Mouse (Mus musculus): ENCODE measurements at regions not wholly inside any gene's neighbourhood (a gene's known extent, or its start where the extent isn't known, plus 50 kb on each side); places are given as distances from the start of the nearest gene placed in this dataset.
A peak's percentile ranks its signal among the peaks of the same experiment; 100 is the strongest.

GRCm38 (mm10) chr11:14769008-14769407 is 169.9 kb downstream of the Pom121l12 start:
- DNase-seq: no peak

GRCm38 (mm10) chr11:14769448-14770357 is 170.6 kb downstream of the Pom121l12 start:
- no peak for DNase-seq

- DNase-seq: no peak
These were observed 199.2 kb downstream of the Pom121l12 start for GRCm38 (mm10) chr11:14798314-14798713.

- no peak for DNase-seq
These were observed 200.2 kb downstream of the Pom121l12 start for GRCm38 (mm10) chr11:14799227-14799626.

- peak; percentile 23 for DNase-seq
These were observed 219.9 kb downstream of the Pom121l12 start for GRCm38 (mm10) chr11:14818936-14819335.

All from right cerebral cortex, postnatal 25 days (tissue).